Mouse (Mus musculus): Measurements from ENCODE around the gene Nemp2.
A peak's percentile ranks its signal among the peaks of the same experiment; 100 is the strongest.

Nemp2 gene

GRCm38 (mm10) chr1:52630248-52630936, at the start of gene Nemp2:
TSS of gene Nemp2 (plus strand) at chr1:52630703.
- DNase-seq (ENCODE audit: low spot score): peak; percentile 90

- DNase-seq (ENCODE audit: low spot score): no peak
Measured at GRCm38 (mm10) chr1:52581744-52582143, 48.8 kb upstream of the Nemp2 start.

GRCm38 (mm10) chr1:52582866-52583265, 47.6 kb upstream of the Nemp2 start:
- DNase-seq (ENCODE audit: low spot score): no peak

GRCm38 (mm10) chr1:52596982-52597646, 33.4 kb upstream of the Nemp2 start:
- no peak for DNase-seq (ENCODE audit: low spot score)

GRCm38 (mm10) chr1:52597761-52598160, 32.7 kb upstream of the Nemp2 start:
- DNase-seq (ENCODE audit: low spot score): peak; percentile 27

GRCm38 (mm10) chr1:52598361-52598760, 32.1 kb upstream of the Nemp2 start:
- no peak for DNase-seq (ENCODE audit: low spot score)

GRCm38 (mm10) chr1:52601496-52601895, 29.0 kb upstream of the Nemp2 start:
- DNase-seq (ENCODE audit: low spot score): no peak

- DNase-seq (ENCODE audit: low spot score): no peak
Measured at GRCm38 (mm10) chr1:52607700-52608099, 22.8 kb upstream of the Nemp2 start.

- no peak for DNase-seq (ENCODE audit: low spot score)
Measured at GRCm38 (mm10) chr1:52608486-52608885, 22.0 kb upstream of the Nemp2 start.

GRCm38 (mm10) chr1:52618217-52618616, 12.3 kb upstream of the Nemp2 start:
- DNase-seq (ENCODE audit: low spot score): no peak

- no peak for DNase-seq (ENCODE audit: low spot score)
Measured at GRCm38 (mm10) chr1:52620442-52620841, 10.1 kb upstream of the Nemp2 start.

- no peak for DNase-seq (ENCODE audit: low spot score)
Measured at GRCm38 (mm10) chr1:52630937-52631299, 415 bp downstream of the Nemp2 start.

GRCm38 (mm10) chr1:52631570-52631969, 1.1 kb downstream of the Nemp2 start:
- no peak for DNase-seq (ENCODE audit: low spot score)

GRCm38 (mm10) chr1:52634251-52634650, 3.7 kb downstream of the Nemp2 start:
- DNase-seq (ENCODE audit: low spot score): no peak

GRCm38 (mm10) chr1:52635932-52636331, 5.4 kb downstream of the Nemp2 start:
- DNase-seq (ENCODE audit: low spot score): no peak

GRCm38 (mm10) chr1:52638101-52638500, 7.6 kb downstream of the Nemp2 start:
- no peak for DNase-seq (ENCODE audit: low spot score)

- DNase-seq (ENCODE audit: low spot score): no peak
Measured at GRCm38 (mm10) chr1:52639090-52639489, 8.6 kb downstream of the Nemp2 start.

GRCm38 (mm10) chr1:52640266-52640665, 9.8 kb downstream of the Nemp2 start:
- DNase-seq (ENCODE audit: low spot score): no peak

- no peak for DNase-seq (ENCODE audit: low spot score)
Measured at GRCm38 (mm10) chr1:52640736-52641135, 10.2 kb downstream of the Nemp2 start.

GRCm38 (mm10) chr1:52648153-52649027, 17.9 kb downstream of the Nemp2 start:
- DNase-seq (ENCODE audit: low spot score): peak; percentile 44

GRCm38 (mm10) chr1:52650066-52650465, 19.6 kb downstream of the Nemp2 start:
- DNase-seq (ENCODE audit: low spot score): no peak

- DNase-seq (ENCODE audit: low spot score): no peak
Measured at GRCm38 (mm10) chr1:52652601-52653253, 22.2 kb downstream of the Nemp2 start.

Data from spleen, adult 12 weeks (tissue).